9 mouse cellular contexts compared by ENCODE assay signal in genomic region chr19:28087607-28088546, GRCm38 (mm10).
DNase-seq lines count a peak whose midpoint lies in the region.
"Had no signal": no experiment of that assay in that cellular context is flagged by ENCODE, and none has a peak within 500 bp of the region (broad histone marks: within the 10 kb centered on the region; RNA-seq: fewer than 3 reads in every experiment).

No protein-coding gene starts in this region.

- peak; percentile 79 for DNase-seq in brain, adult 2 months (ENCODE audit: low read depth, low spot score)
- DNase-seq in cerebellum, adult 8-10 months: peak; percentile 4
- DNase-seq in frontal cortex, postnatal 36 days (ENCODE audit: low spot score in 2 of 2): peak; percentile 39 to 54
- peak; percentile 31 to 47 for DNase-seq in left cerebral cortex, postnatal 14 days (ENCODE audit: low spot score in 2 of 2)
- DNase-seq in adrenal gland, adult (ENCODE audit: inconsistent age in 2 of 2, low spot score in 1 of 2): no peak
- no peak for DNase-seq in kidney, adult 8-10 months
- no peak for DNase-seq in kidney, adult 9 months
- no peak for DNase-seq in kidney, postnatal 36 days
- DNase-seq: liver, embryonic 13.5 days had no signal

- intact Hi-C loops in left cerebral cortex, postnatal 14 days (cut with DNase I): loop anchor here (5.0 kb wide), 1 partner anchor 76 kb away; the partner anchor contains the start of gene Rfx3

Comparison
In these comparisons a context has a peak if more than half of its experiments do, and no peak if none do; other contexts are left out.
1. DNase-seq: peak in brain, adult 2 months (single experiment), cerebellum, adult 8-10 months (single experiment), frontal cortex, postnatal 36 days (2 of 2) and left cerebral cortex, postnatal 14 days (2 of 2); none in adrenal gland, adult (0 of 2), kidney, adult 8-10 months (0 of 2), kidney, adult 9 months (single experiment) and kidney, postnatal 36 days (0 of 2).